Mouse (Mus musculus): ENCODE data around the gene Tef.

Gene Tef

GRCm38 (mm10) chr15:81848301-81848700 lies 46.1 kb downstream of the Tef start:
- DNase-seq (ENCODE audit: extremely low spot score, low spot score): peak; percentile 36

- no peak for DNase-seq (ENCODE audit: extremely low spot score, low spot score)
Observed at GRCm38 (mm10) chr15:81849104-81849503, 46.9 kb downstream of the Tef start.

GRCm38 (mm10) chr15:81850718-81851117 lies 48.5 kb downstream of the Tef start:
- no peak for DNase-seq (ENCODE audit: extremely low spot score, low spot score)

DNA sequence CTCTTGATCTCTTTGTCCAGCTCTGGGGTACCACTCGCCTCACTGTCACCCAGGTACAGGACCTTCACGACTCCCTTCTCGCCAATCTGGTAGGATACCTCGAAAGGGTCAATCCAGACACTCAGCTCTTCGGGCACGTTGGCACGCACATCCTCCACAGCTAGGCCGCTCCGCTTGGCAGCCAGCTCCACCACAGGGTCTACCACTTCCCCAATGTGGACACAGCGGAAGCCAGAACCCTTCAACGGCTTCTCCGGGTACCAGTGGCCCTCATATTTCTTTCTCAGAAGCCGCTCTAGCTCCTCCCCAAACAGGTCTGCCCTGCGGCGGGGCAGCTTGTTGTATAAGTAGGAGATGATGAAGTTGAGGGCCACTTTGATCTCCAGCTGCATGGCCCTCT lies 49.2 kb downstream of the Tef start:
- DNase-seq (ENCODE audit: extremely low spot score, low spot score): no peak

GRCm38 (mm10) chr15:81852411-81853000 lies 50.3 kb downstream of the Tef start:
- no peak for DNase-seq (ENCODE audit: extremely low spot score, low spot score)

DNA sequence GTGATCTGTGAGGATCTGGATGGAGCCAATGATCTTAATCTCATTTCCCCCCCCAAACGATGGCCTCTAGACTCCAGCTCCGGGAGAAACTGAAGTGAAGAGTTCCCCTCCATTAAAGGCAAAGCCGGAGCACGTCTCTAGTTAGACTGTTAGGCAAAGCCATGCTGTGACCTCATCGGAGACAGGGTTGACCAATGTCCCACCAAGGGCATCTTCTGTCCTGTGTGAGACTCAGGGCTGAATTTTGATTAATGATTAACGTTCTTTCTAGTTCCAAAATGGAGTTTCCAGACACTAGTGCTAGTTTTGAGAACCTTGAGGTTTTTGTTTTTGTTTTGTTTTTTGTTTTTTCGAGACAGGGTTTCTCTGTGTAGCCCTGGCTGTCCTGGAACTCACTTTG lies 50.9 kb downstream of the Tef start:
- DNase-seq (ENCODE audit: extremely low spot score, low spot score): no peak

DNA sequence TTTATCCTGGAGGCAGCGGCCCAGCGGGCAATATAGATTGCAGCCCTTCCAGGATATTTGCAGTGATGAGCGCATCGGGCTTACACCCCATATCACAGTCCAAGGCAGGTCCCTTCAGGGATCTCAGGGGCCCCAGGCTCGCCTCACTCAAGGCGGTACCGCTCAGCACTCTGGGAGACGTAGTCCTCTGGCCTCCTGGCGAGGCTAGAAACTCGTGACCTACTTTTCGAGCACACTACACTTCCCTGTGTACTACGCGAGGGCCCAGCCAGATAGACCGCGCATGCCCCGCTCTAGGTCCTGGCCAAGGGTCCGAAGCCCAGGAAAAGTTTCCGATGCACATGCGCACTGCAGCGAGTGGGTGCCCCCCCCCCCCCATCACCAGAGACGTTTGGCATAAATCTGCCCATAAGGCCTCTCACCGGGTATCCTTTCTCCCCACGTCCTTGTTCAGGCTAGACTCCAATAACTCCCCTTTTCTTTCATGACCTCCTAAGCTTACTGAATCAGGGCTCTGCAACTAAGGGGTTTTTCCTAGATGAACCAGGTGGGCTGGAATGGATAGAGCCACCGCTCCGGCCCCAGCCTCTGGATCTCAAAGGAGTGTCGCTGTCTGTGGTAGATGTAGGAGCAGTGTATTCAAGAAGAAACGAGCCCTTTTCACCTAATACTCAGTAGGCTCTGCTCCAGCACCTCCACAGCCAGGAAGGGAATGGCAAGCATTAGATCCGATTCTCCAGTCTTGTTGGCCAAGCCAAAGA lies 54.0 kb downstream of the Tef start:
- peak; percentile 83 for DNase-seq (ENCODE audit: extremely low spot score, low spot score)

GRCm38 (mm10) chr15:81856938-81857723 lies 54.9 kb downstream of the Tef start:
- DNase-seq (ENCODE audit: extremely low spot score, low spot score): no peak

GRCm38 (mm10) chr15:81857724-81858116 lies 55.5 kb downstream of the Tef start:
- no peak for DNase-seq (ENCODE audit: extremely low spot score, low spot score)

GRCm38 (mm10) chr15:81858138-81858516 lies 55.9 kb downstream of the Tef start:
- DNase-seq (ENCODE audit: extremely low spot score, low spot score): peak; percentile 95

- peak; percentile 67 for DNase-seq (ENCODE audit: extremely low spot score, low spot score)
Observed at GRCm38 (mm10) chr15:81858517-81859329, 56.5 kb downstream of the Tef start, which contains the start of gene Tob2. Gene Tob2 (minus strand): TSS chr15:81858796.

DNA sequence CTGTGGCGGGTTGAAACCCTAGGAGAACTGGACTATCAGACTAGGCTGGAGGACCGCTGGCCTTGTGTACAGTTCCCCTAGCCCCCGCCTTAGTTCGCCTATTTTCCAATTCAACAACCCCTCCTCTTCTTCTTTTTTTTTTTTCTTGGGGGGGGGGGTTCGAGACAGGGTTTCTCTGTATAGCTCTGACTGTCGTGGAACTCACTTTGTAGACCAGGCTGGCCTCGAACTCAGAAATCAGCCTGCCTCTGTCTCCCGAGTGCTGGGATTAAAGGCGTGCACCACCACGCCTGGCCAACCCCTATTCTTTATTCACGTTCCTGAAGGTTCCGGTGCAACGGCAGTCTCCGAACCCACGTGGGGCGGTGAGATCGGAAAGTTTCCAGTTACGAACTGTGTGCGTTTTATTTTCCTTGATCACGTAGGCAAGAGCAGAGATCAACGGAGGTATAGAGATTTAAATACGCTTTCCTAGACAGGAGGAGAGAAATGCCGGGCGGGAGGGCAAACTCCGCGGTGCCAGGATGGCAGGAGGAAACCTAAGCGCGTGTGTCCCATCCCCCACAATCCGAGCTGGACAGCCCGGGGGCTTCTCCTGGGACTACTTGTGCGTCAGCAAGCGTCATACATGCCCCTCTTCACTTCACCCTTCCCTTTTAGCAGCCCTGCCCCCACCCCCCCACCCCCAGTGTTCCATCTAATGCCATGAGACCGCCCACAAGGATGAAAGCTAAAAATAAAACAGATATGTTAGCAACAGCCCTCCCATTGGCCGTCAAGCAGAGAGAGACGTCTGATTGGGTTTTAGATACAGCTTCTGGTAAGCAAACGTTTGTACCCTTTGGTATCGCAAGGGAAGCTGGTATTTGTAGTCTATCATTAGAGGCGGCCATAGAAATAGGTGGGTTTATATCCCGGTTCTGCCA lies 57.4 kb downstream of the Tef start:
- peak; percentile 86 for DNase-seq (ENCODE audit: extremely low spot score, low spot score)

DNA sequence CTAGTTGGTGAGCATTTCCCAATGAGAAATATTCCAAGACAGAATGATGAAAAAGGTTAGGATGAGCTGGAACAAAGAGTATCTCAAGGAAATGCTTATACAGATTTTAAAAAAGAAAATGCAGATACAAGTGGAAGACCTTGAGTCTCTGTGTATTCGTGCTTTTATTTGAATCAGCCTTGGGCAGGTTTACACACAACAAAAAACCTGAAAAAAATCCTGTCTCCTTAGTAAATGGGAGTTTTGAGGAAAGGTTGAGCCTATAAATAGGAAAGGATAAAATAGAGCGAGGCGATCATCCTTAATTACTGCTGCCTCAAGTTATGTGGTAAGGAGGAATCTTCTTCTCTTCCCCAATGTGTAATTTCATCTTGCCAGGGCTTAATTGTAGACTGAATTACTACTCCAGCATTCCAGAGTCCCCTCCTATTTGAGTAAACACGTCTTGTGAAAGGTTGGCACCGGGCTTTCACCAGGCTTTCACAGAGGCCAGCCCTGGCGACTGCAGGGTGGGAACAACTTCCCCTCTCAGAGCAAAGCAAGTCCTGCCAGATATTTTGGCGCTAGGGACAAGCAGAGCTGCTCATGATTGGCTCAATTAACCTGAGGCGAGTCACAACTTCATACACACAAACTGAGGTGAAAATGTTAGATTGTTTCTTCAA lies 58.4 kb downstream of the Tef start:
- no peak for DNase-seq (ENCODE audit: extremely low spot score, low spot score)

GRCm38 (mm10) chr15:81864238-81864637 lies 62.0 kb downstream of the Tef start:
- no peak for DNase-seq (ENCODE audit: extremely low spot score, low spot score)

DNA sequence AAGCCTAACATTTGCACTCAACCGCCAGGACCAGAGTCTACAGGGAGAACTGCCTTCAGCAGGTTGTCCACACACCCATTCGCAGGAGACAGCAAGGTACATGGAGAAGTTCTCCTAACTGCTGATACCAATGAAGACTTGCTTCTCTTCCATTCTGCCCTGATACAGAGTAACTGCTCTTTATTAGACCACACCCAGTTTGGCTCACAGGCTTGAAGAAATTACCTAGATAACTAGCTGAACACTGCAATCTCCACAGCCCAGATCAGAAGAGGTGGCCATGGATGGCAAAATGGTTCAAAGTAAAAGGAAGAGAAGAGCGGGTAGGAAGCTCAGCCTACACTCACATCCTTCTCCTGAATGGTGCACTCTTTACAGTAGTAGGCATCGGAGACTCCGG lies 67.8 kb downstream of the Tef start:
- no peak for DNase-seq (ENCODE audit: extremely low spot score, low spot score)

- peak; percentile 94 for DNase-seq (ENCODE audit: extremely low spot score, low spot score)
Observed at GRCm38 (mm10) chr15:81871604-81872261, 69.5 kb downstream of the Tef start, which contains the start of gene Phf5a. Gene Phf5a (minus strand): TSS chr15:81871911.

GRCm38 (mm10) chr15:81872262-81873136 lies 70.3 kb downstream of the Tef start, which contains the start of gene Aco2:
Gene Aco2 (plus strand): TSS chr15:81872309.
- peak; percentile 99 for DNase-seq (ENCODE audit: extremely low spot score, low spot score)

Measured in neural tube, embryonic 10.5 days (tissue).